Mouse (Mus musculus): ENCODE results near the gene Olfr309. TPM values are rescaled to one million over a fixed set of nuclear protein-coding genes. Genes with fewer than 3 reads are reported as not detected.

Gene Olfr309
- polyA plus RNA-seq, 1 experiment from 2014 or later = not detected

Small RNAs within 50 kb of the gene (microRNA-seq; reads per million reads assigned to microRNA genes)
- gene Gm23192 = not detected

Other genes with a start within 250 kb of the Olfr309 start
- gene Vmn2r75, start 141.9 kb downstream of the Olfr309 start, polyA plus RNA-seq (2015; fragmentation: Nextera tagmentation; extraction: Ambion mirVana) = not detected in 2 replicates
- gene Vmn2r76, start 67.4 kb downstream of the Olfr309 start, polyA plus RNA-seq (2015; fragmentation: Nextera tagmentation; extraction: Ambion mirVana) = not detected in 2 replicates
- not detected in 2 replicates for gene Olfr310, start 36.5 kb downstream of the Olfr309 start, polyA plus RNA-seq (2015; fragmentation: Nextera tagmentation; extraction: Ambion mirVana)
- not detected in 2 replicates for gene Olfr308, start 11.9 kb upstream of the Olfr309 start, polyA plus RNA-seq (2015; fragmentation: Nextera tagmentation; extraction: Ambion mirVana)
- gene Olfr307, start 23.9 kb upstream of the Olfr309 start, polyA plus RNA-seq (2015; fragmentation: Nextera tagmentation; extraction: Ambion mirVana) = not detected in 2 replicates
- gene Olfr305, start 53.2 kb upstream of the Olfr309 start, polyA plus RNA-seq (2015; fragmentation: Nextera tagmentation; extraction: Ambion mirVana) = not detected in 2 replicates
- not detected in 2 replicates for gene Olfr304, start 73.0 kb upstream of the Olfr309 start, polyA plus RNA-seq (2015; fragmentation: Nextera tagmentation; extraction: Ambion mirVana)
- not detected in 2 replicates for gene Olfr303, start 84.1 kb upstream of the Olfr309 start, polyA plus RNA-seq (2015; fragmentation: Nextera tagmentation; extraction: Ambion mirVana)
- not detected in 2 replicates for gene Olfr301, start 90.1 kb upstream of the Olfr309 start, polyA plus RNA-seq (2015; fragmentation: Nextera tagmentation; extraction: Ambion mirVana)
- gene Olfr299, start 146.2 kb upstream of the Olfr309 start, polyA plus RNA-seq (2015; fragmentation: Nextera tagmentation; extraction: Ambion mirVana) = not detected in 2 replicates
- gene Olfr298, start 178.8 kb upstream of the Olfr309 start, polyA plus RNA-seq (2015; fragmentation: Nextera tagmentation; extraction: Ambion mirVana) = not detected in 2 replicates
- gene Olfr297, start 206.3 kb upstream of the Olfr309 start, polyA plus RNA-seq (2015; fragmentation: Nextera tagmentation; extraction: Ambion mirVana) = not detected in 2 replicates

All from lung, embryonic 16.5 days (tissue).